Mouse (Mus musculus): Measurements from ENCODE around the gene Egfl7.

The Egfl7 gene

DNA sequence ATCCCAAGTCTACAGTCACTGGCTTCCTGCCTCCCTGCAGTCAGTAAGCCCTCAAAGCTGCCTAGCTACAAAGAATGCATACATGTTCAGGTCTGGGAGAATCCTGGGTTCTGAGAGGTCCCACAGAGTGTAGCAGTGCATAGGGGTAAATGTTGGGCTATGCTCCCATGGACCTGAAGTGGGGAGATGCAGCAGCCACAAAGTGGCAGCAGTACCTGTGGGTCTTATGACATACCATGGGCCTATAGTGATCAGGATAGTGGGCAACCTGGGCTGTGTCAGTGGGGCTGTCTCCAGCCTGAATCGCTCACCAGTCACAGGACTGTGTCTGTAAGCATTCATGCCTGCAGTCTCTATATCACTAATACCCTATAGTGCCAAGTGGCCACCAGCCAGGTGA, at the start of gene Egfl7:
Gene Egfl7, plus strand, starts transcription at position 301 of the 400 bp plus-strand sequence.
- DNase-seq (ENCODE audit: low spot score in 2 of 2) = no peak

GRCm38 (mm10) chr2:26531829-26532228, 48.0 kb upstream of the Egfl7 start:
- DNase-seq (ENCODE audit: low spot score in 2 of 2) = no peak

GRCm38 (mm10) chr2:26533249-26533648, 46.6 kb upstream of the Egfl7 start:
- no peak for DNase-seq (ENCODE audit: low spot score in 2 of 2)

DNA sequence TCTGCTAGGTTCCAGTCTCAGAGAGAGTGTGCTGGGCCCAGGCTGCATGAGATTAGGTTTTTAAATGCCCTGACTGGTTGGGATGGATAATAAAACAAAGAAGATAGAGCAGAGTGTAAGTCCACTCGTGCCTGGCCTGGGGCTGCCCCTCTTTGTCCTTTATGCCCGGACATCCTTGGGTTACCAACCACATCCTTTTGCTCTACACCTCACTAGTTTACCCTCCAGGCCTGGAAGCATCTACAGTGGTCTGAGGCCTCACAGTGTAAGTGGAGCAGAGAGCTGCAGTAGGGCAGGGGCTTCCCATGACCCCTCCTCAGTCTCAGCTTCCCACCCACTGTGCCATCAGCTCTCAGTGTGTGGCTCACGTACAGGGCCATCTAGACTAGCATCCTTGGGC, 45.7 kb upstream of the Egfl7 start:
- DNase-seq (ENCODE audit: low spot score in 2 of 2) = no peak

DNA sequence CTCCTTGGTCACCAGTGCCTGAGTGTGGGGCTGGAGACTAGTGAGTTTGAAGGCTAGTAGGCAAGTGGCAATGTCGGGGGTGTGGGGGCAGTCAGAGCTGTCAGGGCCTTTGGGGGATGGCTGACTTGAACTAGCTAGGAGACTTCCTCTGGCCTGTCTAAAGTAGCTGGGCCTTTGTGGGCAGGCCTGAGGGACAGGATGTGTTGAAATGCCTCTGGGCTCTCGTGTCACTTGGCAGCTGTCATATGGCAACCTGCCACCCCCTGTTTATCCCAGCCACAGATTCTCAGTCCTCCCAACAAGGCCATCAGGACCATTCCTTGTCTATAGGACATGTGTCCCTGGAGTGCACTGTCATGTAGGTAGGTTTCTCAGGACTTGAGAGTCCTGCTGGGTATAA, 45.2 kb upstream of the Egfl7 start:
- peak in 1 of 2 experiments; percentile 26 for DNase-seq (ENCODE audit: low spot score in 2 of 2)

- DNase-seq (ENCODE audit: low spot score in 2 of 2) = peak; percentile 20 to 35
Observed at GRCm38 (mm10) chr2:26535517-26536045, 44.2 kb upstream of the Egfl7 start.

- DNase-seq (ENCODE audit: low spot score in 2 of 2) = no peak
Observed at GRCm38 (mm10) chr2:26539516-26539915, 40.3 kb upstream of the Egfl7 start.

GRCm38 (mm10) chr2:26540721-26541120, 39.1 kb upstream of the Egfl7 start:
- no peak for DNase-seq (ENCODE audit: low spot score in 2 of 2)

DNA sequence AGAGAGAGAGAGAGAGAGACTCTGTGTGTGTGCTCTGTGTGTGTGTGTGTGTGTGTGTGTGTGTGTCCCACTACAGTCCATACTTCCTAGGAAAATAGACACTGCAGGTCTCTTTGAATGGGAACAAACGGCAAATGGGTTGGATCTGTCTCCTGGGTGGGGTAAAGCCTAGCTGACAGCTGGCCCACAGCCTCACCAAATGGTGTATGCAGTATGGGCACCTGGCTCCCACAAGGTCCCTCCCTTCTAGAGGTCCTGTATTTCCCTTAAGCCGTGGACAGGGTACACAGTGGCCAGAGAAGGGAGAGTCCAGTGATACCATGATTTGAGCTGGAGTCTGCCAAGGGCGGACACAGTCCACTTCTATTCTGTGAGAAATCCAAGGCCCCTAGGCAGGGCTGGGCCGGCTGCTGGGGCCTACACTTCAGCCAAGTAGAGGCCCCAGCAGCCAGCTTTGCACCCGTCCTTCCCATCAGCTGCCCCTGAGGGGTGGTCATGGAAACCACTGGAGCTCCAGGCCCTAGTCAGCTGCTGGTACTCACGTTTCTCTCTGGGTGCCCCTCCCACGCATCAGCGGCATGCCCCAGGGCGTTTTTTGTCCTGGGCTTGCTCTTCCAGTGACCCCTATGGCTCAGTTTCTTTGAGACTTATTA, 38.4 kb upstream of the Egfl7 start:
- DNase-seq (ENCODE audit: low spot score in 2 of 2) = no peak

- no peak for DNase-seq (ENCODE audit: low spot score in 2 of 2)
Observed at GRCm38 (mm10) chr2:26543155-26543554, 36.7 kb upstream of the Egfl7 start.

GRCm38 (mm10) chr2:26543768-26544167, 36.0 kb upstream of the Egfl7 start:
- DNase-seq (ENCODE audit: low spot score in 2 of 2) = no peak

- DNase-seq (ENCODE audit: low spot score in 2 of 2) = no peak
Observed at GRCm38 (mm10) chr2:26544265-26544664, 35.5 kb upstream of the Egfl7 start.

GRCm38 (mm10) chr2:26547481-26547880, 32.3 kb upstream of the Egfl7 start:
- peak; percentile 24 to 27 for DNase-seq (ENCODE audit: low spot score in 2 of 2)

GRCm38 (mm10) chr2:26549801-26550200, 30.0 kb upstream of the Egfl7 start:
- DNase-seq (ENCODE audit: low spot score in 2 of 2) = no peak

DNA sequence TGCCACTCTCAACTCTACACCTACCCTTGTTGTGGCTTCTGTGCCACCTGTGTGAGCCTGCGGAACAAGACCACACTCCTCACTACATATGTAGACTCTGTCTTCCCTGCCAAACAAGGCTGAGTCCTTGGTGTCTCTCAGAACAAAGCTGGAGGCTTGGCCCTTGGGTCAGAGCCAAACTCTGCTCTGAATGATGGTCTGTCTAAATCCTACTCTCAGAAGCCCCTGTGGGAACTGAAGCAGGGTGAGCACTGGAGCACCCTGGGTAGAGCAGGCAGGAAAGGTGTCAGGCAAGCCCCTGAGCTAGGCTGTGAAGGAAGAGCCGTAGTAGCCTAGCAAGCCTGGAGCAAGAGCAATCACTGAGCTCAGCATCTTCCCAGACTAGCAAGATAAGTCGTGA, 29.6 kb upstream of the Egfl7 start:
- no peak for DNase-seq (ENCODE audit: low spot score in 2 of 2)

DNA sequence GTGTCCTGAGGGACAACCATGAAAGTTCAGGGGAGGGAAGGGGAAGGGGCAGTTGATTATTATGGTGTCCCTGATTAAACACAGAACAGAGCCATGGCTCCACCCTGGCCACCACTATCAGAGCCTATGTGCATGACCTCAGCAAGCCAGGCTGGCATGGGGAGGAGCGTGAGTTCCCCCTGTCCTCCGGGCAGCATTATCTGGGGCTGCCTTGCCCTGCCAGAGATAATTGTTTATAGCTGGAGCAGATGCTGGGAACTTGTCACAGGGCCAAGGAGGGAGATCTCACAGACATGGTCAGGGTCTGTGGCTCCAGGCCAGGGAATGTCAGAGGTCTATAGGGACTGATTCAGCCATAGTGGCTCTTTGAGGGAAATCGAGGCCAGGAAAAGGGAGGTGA, 29.0 kb upstream of the Egfl7 start:
- no peak for DNase-seq (ENCODE audit: low spot score in 2 of 2)

DNA sequence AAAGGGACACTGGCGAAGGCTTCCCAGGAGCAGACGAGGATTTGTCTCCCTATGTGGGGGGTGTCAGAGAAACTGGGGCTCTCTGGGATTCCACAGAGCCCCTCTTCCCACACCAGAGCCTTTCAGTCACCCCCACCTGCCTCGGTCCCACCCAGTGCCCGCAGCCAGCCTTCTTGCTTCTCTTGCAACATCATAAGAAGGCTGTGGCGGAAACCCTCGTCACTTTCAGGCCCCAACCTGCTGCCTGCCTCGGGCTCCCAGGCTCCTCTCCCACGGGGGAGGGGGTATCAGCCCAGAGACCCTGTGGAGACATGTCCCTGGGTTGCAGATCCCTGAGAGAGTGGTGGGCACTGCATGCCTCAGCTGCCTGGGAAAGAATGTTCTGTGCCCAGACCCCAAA, 28.4 kb upstream of the Egfl7 start:
- DNase-seq (ENCODE audit: low spot score in 2 of 2) = no peak

DNA sequence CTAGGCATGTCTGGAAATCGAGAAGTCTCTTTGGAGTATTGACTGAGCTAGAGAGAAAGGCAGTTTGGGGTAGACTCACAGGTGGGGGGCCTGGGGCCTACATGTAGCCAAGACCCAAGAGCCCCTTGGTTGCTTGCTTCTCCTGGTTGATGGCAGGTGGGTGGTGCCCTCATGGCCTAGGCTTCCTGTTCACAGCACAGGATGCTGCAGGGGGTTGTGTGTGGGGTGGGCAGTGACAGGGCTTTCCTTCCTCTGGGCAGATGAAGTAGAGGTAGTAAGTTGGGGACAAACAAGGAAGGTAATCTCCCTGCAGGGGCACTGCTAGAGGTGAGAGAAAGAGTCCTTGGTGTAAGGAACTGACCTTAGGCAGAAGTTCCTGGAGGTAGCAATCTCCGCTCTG, 27.7 kb upstream of the Egfl7 start:
- no peak for DNase-seq (ENCODE audit: low spot score in 2 of 2)

DNA sequence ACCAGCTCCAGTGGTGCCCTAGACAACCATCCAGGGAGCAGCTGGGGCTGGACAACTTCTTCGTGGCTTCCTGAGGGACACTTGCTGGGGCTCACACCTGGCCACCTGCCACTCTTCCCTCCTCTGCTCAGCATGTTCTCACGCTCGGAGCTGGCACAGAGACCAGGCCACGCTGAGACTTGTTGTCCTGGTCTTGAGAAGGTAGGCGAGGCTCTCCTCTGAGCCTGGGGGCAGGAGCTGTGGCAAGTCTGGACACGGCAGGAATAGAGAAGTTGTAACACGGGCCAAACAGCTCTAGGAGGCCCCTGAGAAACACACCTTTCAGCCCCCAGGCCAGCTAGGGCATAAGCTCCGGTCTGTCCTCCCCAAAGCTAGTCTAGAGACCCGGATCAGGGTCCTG, 25.9 kb upstream of the Egfl7 start:
- no peak for DNase-seq (ENCODE audit: low spot score in 2 of 2)

DNA sequence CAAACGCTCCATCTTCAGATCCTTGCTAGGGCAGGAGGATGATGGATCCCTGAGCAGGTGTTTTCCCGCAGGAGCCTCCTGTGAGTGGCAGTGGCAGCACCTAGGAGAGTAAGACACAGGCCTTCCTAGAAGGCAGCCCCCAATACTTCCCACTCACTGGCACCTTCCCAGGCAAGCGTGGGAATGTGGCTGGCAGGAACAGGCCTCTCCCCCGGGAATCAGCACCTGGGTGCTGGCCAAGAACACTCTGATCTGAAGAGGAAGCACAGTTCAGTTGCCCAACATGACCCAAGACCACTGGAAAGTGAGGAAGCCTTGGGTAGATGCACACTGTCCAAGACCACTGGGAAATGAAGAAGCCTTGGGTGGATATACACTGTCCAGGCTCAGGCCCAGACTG, 24.7 kb upstream of the Egfl7 start:
- peak; percentile 64 to 67 for DNase-seq (ENCODE audit: low spot score in 2 of 2)

GRCm38 (mm10) chr2:26556535-26556993, 23.2 kb upstream of the Egfl7 start:
- no peak for DNase-seq (ENCODE audit: low spot score in 2 of 2)

- no peak for DNase-seq (ENCODE audit: low spot score in 2 of 2)
Observed at GRCm38 (mm10) chr2:26560506-26560905, 19.3 kb upstream of the Egfl7 start.

DNA sequence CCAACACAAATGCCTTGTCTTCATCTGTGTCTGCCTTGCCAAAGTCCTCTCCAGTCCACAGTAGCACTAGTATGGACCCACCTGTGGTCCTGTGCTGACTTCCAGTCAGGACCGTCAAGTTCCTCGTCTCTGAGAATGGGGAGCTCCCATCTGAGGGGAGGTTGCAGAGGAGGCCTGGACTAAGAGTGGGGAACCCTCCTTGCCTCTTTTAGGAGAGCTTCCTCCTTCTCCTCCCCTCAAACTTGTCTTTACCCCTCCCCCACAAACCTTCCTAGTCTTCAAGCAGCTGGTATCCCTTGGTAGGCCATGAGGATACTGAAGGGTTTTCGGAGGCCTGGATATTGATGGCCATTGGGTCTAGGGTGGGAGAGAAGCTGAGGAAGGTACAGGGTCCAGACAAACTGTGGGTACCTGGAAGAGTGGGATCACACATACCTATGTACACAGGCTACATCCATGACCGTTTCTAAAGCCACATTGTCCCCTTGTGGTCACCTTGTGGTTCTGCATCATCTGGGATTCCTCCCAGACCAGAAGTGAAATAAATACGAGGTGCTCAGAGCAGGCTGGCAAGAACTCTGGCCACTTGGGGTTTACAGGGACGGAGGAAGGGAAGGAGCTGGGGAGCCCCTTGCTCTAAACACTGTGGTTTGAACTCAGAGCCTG, 18.3 kb upstream of the Egfl7 start:
- DNase-seq (ENCODE audit: low spot score in 2 of 2) = peak; percentile 29 to 47

All from right cerebral cortex, adult 2 months (tissue).